Mouse (Mus musculus): ENCODE results near the gene Spem1.

GRCm38 (mm10) chr11:69777504-69778257, 44.3 kb downstream of the Spem1 start:
- TF ChIP-seq CTCF (IDR thresholded peaks at IDR 0.05; ENCODE audit: borderline replicate concordance, insufficient read depth, low read depth, low read length) (no peak), POLR2A (IDR thresholded peaks at IDR 0.05; ENCODE audit: borderline replicate concordance, insufficient read depth, low read length) (no peak)
